Mouse (Mus musculus): Measurements from ENCODE around the gene Sept9. TPM values are rescaled to one million over a fixed set of nuclear protein-coding genes. Genes with fewer than 3 reads are reported as not detected.

The Sept9 gene
- polyA plus RNA-seq, 1 experiment from 2014 or later = 125 TPM

GRCm38 (mm10) chr11:117249985-117250928, 50.8 kb downstream of the Sept9 start:
- H3K4me2 ChIP-seq (replicated peaks) = no peak overlapping the region
- WGBS = 92% methylated on average over 22 of the region's 22 CpGs
- no peak overlapping the region for H3K9ac ChIP-seq (replicated peaks)
- ATAC-seq = no peak
- no peaks in the 10 kb centered on the region for H3K36me3 ChIP-seq
- no peak overlapping the region for H3K27ac ChIP-seq
- no peaks in the 10 kb centered on the region for H3K9me3 ChIP-seq
- no peaks in the 10 kb centered on the region for H3K27me3 ChIP-seq
- peaks cover 25% of the 10 kb centered on the region for H3K4me1 ChIP-seq (replicated peaks)
- H3K4me3 ChIP-seq (replicated peaks) = no peak overlapping the region

- WGBS = 91% methylated on average over 4 of the region's 4 CpGs
- H3K4me1 ChIP-seq (replicated peaks) = peaks cover 29% of the 10 kb centered on the region
- ATAC-seq = no peak
- H3K27me3 ChIP-seq = no peaks in the 10 kb centered on the region
- H3K36me3 ChIP-seq = no peaks in the 10 kb centered on the region
- H3K4me2 ChIP-seq (replicated peaks) = no peak overlapping the region
- H3K9ac ChIP-seq (replicated peaks) = no peak overlapping the region
- H3K4me3 ChIP-seq (replicated peaks) = no peak overlapping the region
- no peak overlapping the region for H3K27ac ChIP-seq
- no peaks in the 10 kb centered on the region for H3K9me3 ChIP-seq
Observed at GRCm38 (mm10) chr11:117251755-117252154, 52.3 kb downstream of the Sept9 start.

GRCm38 (mm10) chr11:117252846-117253245, 53.4 kb downstream of the Sept9 start:
- 83% methylated on average over 13 of the region's 13 CpGs for WGBS
- ATAC-seq = no peak

GRCm38 (mm10) chr11:117254161-117255107, 55.0 kb downstream of the Sept9 start:
- ATAC-seq = no peak
- Histone ChIP-seq H3K27me3 (no peaks in the 10 kb centered on the region), H3K4me3 (replicated peaks) (no peak overlapping the region), H3K9me3 (no peaks in the 10 kb centered on the region), H3K4me2 (replicated peaks) (no peak overlapping the region), H3K27ac (no peak overlapping the region), H3K9ac (replicated peaks) (no peak overlapping the region), H3K36me3 (no peaks in the 10 kb centered on the region), H3K4me1 (replicated peaks) (peaks cover 14% of the 10 kb centered on the region)
- 68% methylated on average over 18 of the region's 18 CpGs for WGBS

More at GRCm38 (mm10) chr11:117252846-117253245, 53.4 kb downstream of the Sept9 start:
- Histone ChIP-seq H3K4me1 (replicated peaks) (peaks cover 29% of the 10 kb centered on the region), H3K4me3 (replicated peaks) (no peak overlapping the region), H3K27me3 (no peaks in the 10 kb centered on the region), H3K36me3 (no peaks in the 10 kb centered on the region), H3K9me3 (no peaks in the 10 kb centered on the region), H3K4me2 (replicated peaks) (no peak overlapping the region), H3K9ac (replicated peaks) (no peak overlapping the region), H3K27ac (no peak overlapping the region)

- no peak overlapping the region for H3K27ac ChIP-seq
- no peak overlapping the region for H3K9ac ChIP-seq (replicated peaks)
- H3K9me3 ChIP-seq = no peaks in the 10 kb centered on the region
- ATAC-seq = no peak
- no peak overlapping the region for H3K4me3 ChIP-seq (replicated peaks)
- H3K27me3 ChIP-seq = no peaks in the 10 kb centered on the region
- 0 out of 2 replicates have a peak, but pooled peaks cover 10% of the 10 kb centered on the region for H3K4me1 ChIP-seq (replicated peaks)
- H3K36me3 ChIP-seq = no peaks in the 10 kb centered on the region
- WGBS = 90% methylated on average over 3 of the region's 3 CpGs
- no peak overlapping the region for H3K4me2 ChIP-seq (replicated peaks)
Observed at GRCm38 (mm10) chr11:117255108-117255489, 55.6 kb downstream of the Sept9 start.

- no peak for ATAC-seq
- Histone ChIP-seq H3K36me3 (no peaks in the 10 kb centered on the region), H3K4me3 (replicated peaks) (no peak overlapping the region), H3K4me2 (replicated peaks) (no peak overlapping the region), H3K9ac (replicated peaks) (no peak overlapping the region), H3K4me1 (replicated peaks) (peaks cover 15% of the 10 kb centered on the region; the same call in 1 of the 2 replicates), H3K9me3 (no peaks in the 10 kb centered on the region), H3K27ac (no peak overlapping the region), H3K27me3 (no peaks in the 10 kb centered on the region)
- WGBS = 61% methylated on average over 9 of the region's 9 CpGs
Observed at GRCm38 (mm10) chr11:117256088-117256487, 56.6 kb downstream of the Sept9 start.

- no peak overlapping the region for H3K4me3 ChIP-seq (replicated peaks)
- peaks cover 15% of the 10 kb centered on the region; the same call in 1 of the 2 replicates for H3K4me1 ChIP-seq (replicated peaks)
- no peak overlapping the region for H3K9ac ChIP-seq (replicated peaks)
Observed at GRCm38 (mm10) chr11:117256840-117257239, 57.4 kb downstream of the Sept9 start.

GRCm38 (mm10) chr11:117257266-117257665, 57.8 kb downstream of the Sept9 start:
- Histone ChIP-seq H3K4me1 (replicated peaks) (peaks cover 15% of the 10 kb centered on the region; the same call in 1 of the 2 replicates), H3K27me3 (no peaks in the 10 kb centered on the region), H3K27ac (no peak overlapping the region), H3K4me3 (replicated peaks) (no peak overlapping the region), H3K9me3 (no peaks in the 10 kb centered on the region), H3K9ac (replicated peaks) (no peak overlapping the region), H3K4me2 (replicated peaks) (no peak overlapping the region), H3K36me3 (no peaks in the 10 kb centered on the region)
- no peak for ATAC-seq
- 86% methylated on average over 1 of the region's 1 CpGs for WGBS

More at GRCm38 (mm10) chr11:117256840-117257239, 57.4 kb downstream of the Sept9 start:
- H3K27ac ChIP-seq = no peak overlapping the region
- ATAC-seq = no peak
- 96% methylated on average over 6 of the region's 6 CpGs for WGBS
- H3K36me3 ChIP-seq = no peaks in the 10 kb centered on the region
- H3K4me2 ChIP-seq (replicated peaks) = no peak overlapping the region
- no peaks in the 10 kb centered on the region for H3K9me3 ChIP-seq
- H3K27me3 ChIP-seq = no peaks in the 10 kb centered on the region

GRCm38 (mm10) chr11:117257842-117258241, 58.4 kb downstream of the Sept9 start:
- Histone ChIP-seq H3K36me3 (no peaks in the 10 kb centered on the region), H3K27ac (no peak overlapping the region), H3K4me3 (replicated peaks) (no peak overlapping the region), H3K9ac (replicated peaks) (no peak overlapping the region), H3K4me1 (replicated peaks) (peaks cover 15% of the 10 kb centered on the region; the same call in 1 of the 2 replicates), H3K27me3 (no peaks in the 10 kb centered on the region), H3K4me2 (replicated peaks) (no peak overlapping the region), H3K9me3 (no peaks in the 10 kb centered on the region)
- ATAC-seq = no peak

GRCm38 (mm10) chr11:117259178-117259960, 59.9 kb downstream of the Sept9 start:
- H3K9ac ChIP-seq (replicated peaks) = no peak overlapping the region
- WGBS = 88% methylated on average over 9 of the region's 9 CpGs

GRCm38 (mm10) chr11:117260631-117261030, 61.2 kb downstream of the Sept9 start:
- no peak for ATAC-seq
- H3K27ac ChIP-seq = no peak overlapping the region
- no peaks in the 10 kb centered on the region for H3K36me3 ChIP-seq
- H3K4me2 ChIP-seq (replicated peaks) = no peak overlapping the region
- WGBS = 47% methylated on average over 9 of the region's 9 CpGs
- H3K4me1 ChIP-seq (replicated peaks) = peaks cover 27% of the 10 kb centered on the region
- no peak overlapping the region for H3K9ac ChIP-seq (replicated peaks)
- H3K4me3 ChIP-seq (replicated peaks) = no peak overlapping the region
- H3K27me3 ChIP-seq = 0 out of 2 replicates have a peak, but pooled peaks cover 3% of the 10 kb centered on the region
- no peaks in the 10 kb centered on the region for H3K9me3 ChIP-seq

More at GRCm38 (mm10) chr11:117259178-117259960, 59.9 kb downstream of the Sept9 start:
- Histone ChIP-seq H3K27me3 (0 out of 2 replicates have a peak, but pooled peaks cover 2% of the 10 kb centered on the region), H3K4me2 (replicated peaks) (no peak overlapping the region), H3K36me3 (no peaks in the 10 kb centered on the region), H3K4me1 (replicated peaks) (peaks cover 18% of the 10 kb centered on the region), H3K9me3 (no peaks in the 10 kb centered on the region), H3K4me3 (replicated peaks) (no peak overlapping the region), H3K27ac (no peak overlapping the region)
- ATAC-seq = no peak

Data from midbrain, embryonic 13.5 days (tissue).